Mouse (Mus musculus): ENCODE measurements around the gene Zp1. TPM values are rescaled to one million over a fixed set of nuclear protein-coding genes. Genes with fewer than 3 reads are reported as not detected.

The Zp1 gene
- polyA plus RNA-seq (2012; rRNA removed; ENCODE audit: low replicate concordance): not detected in 2 replicates

GRCm38 (mm10) chr19:10920532-10920931 is at the start of gene Zp1:
Gene Zp1, minus strand, starts transcription at chr19:10920632.

GRCm38 (mm10) chr19:10949112-10949511 is 28.7 kb upstream of the Zp1 start, which contains the start of gene Ccdc86:
Gene Ccdc86, minus strand, starts transcription at chr19:10949266.

GRCm38 (mm10) chr19:10937110-10937563 is 16.7 kb upstream of the Zp1 start, which contains the start of gene Ptgdr2:
Gene Ptgdr2, plus strand, starts transcription at chr19:10937160.

GRCm38 (mm10) chr19:10895016-10895528 is 25.4 kb downstream of the Zp1 start, which contains the start of gene Prpf19:
Gene Prpf19, plus strand, starts transcription at chr19:10895231.

GRCm38 (mm10) chr19:10881426-10882154 is 38.8 kb downstream of the Zp1 start, which contains the start of gene Tmem109:
Gene Tmem109, minus strand, starts transcription at chr19:10882001.

GRCm38 (mm10) chr19:10869886-10870527 is 50.4 kb downstream of the Zp1 start, which contains the start of gene Tmem132a:
Gene Tmem132a, minus strand, starts transcription at chr19:10869940.

Other genes with a start within 250 kb of the Zp1 start
- 0.27 TPM in 1 of 2 replicates, not detected in the other for gene Pga5, start 242.6 kb downstream of the Zp1 start, polyA plus RNA-seq (2012; rRNA removed; ENCODE audit: low replicate concordance)
- gene Vps37c, start 231.9 kb downstream of the Zp1 start, polyA plus RNA-seq (2012; rRNA removed; ENCODE audit: low replicate concordance): 35.7 and 46.3 TPM in 2 replicates
- gene Cd5, start 181.6 kb downstream of the Zp1 start, polyA plus RNA-seq (2012; rRNA removed; ENCODE audit: low replicate concordance): 1.0 and 2.7 TPM in 2 replicates
- gene Cd6, start 90.6 kb downstream of the Zp1 start, polyA plus RNA-seq (2012; rRNA removed; ENCODE audit: low replicate concordance): 1.4 and 4.2 TPM in 2 replicates
- 7.1 and 18.1 TPM in 2 replicates for gene Slc15a3, start 80.9 kb downstream of the Zp1 start, polyA plus RNA-seq (2012; rRNA removed; ENCODE audit: low replicate concordance)
- gene Tmem132a, start 50.7 kb downstream of the Zp1 start, polyA plus RNA-seq (2012; rRNA removed; ENCODE audit: low replicate concordance): 6.8 and 8.5 TPM in 2 replicates
- gene Tmem109, start 38.6 kb downstream of the Zp1 start, polyA plus RNA-seq (2012; rRNA removed; ENCODE audit: low replicate concordance): 31.7 and 34.0 TPM in 2 replicates
- gene Prpf19, start 25.4 kb downstream of the Zp1 start, polyA plus RNA-seq (2012; rRNA removed; ENCODE audit: low replicate concordance): 105 and 140 TPM in 2 replicates
- gene Ptgdr2, start 16.5 kb upstream of the Zp1 start, polyA plus RNA-seq (2012; rRNA removed; ENCODE audit: low replicate concordance): 0.16 and 0.62 TPM in 2 replicates
- gene Ccdc86, start 28.6 kb upstream of the Zp1 start, polyA plus RNA-seq (2012; rRNA removed; ENCODE audit: low replicate concordance): 4.4 and 5.5 TPM in 2 replicates
- 179 and 611 TPM in 2 replicates for gene Ms4a10, start 54.0 kb upstream of the Zp1 start, polyA plus RNA-seq (2012; rRNA removed; ENCODE audit: low replicate concordance)
- 0.36 and 0.88 TPM in 2 replicates for gene Ms4a15, start 72.6 kb upstream of the Zp1 start, polyA plus RNA-seq (2012; rRNA removed; ENCODE audit: low replicate concordance)
- gene Ms4a18, start 97.4 kb upstream of the Zp1 start, polyA plus RNA-seq (2012; rRNA removed; ENCODE audit: low replicate concordance): 46.6 and 64.7 TPM in 2 replicates
- 154 and 309 TPM in 2 replicates for gene Ms4a8a, start 160.5 kb upstream of the Zp1 start, polyA plus RNA-seq (2012; rRNA removed; ENCODE audit: low replicate concordance)
- not detected in 2 replicates for gene 1700017D01Rik, start 210.2 kb upstream of the Zp1 start, polyA plus RNA-seq (2012; rRNA removed; ENCODE audit: low replicate concordance)
- gene 1700025F22Rik, start 244.7 kb upstream of the Zp1 start, polyA plus RNA-seq (2012; rRNA removed; ENCODE audit: low replicate concordance): not detected in 2 replicates